Mouse (Mus musculus) ES-E14 (cell line): Measurements from ENCODE around the gene Gm12166. TPM values are rescaled to one million over a fixed set of nuclear protein-coding genes. Genes with fewer than 3 reads are reported as not detected.

Experiments used
- DNase-seq: peaks from one replicate; pipeline ENCODE4 v3.0.0-alpha.2; 2013; ENCODE audit warnings: low read depth, low spot score
- H3K27ac ChIP-seq: 2 replicates; pipeline ENCODE4 v1.5.1; 2012; ENCODE audit warnings: low read depth, mild to moderate bottlenecking, low read length, moderate library complexity, mixed read lengths; ENCODE audit not compliant: poor library complexity, insufficient read depth, severe bottlenecking
- H3K36me3 ChIP-seq: 2 replicates; pipeline ENCODE4 v1.6.1; 2012; ENCODE audit warnings: mild to moderate bottlenecking, low read length, moderate library complexity, mixed read lengths; ENCODE audit not compliant: control insufficient read depth, poor library complexity, insufficient read depth, severe bottlenecking
- H3K4me1 ChIP-seq, 2 experiments: fragments of 150-350 bp in 1 of 2; sonication (generic) in 1 of 2; 2 replicates each; pipeline ENCODE4 v1.6.1; 2012; ENCODE audit warnings: low read length in 2 of 2, mild to moderate bottlenecking in 1 of 2, mixed read lengths in 1 of 2; ENCODE audit not compliant: control insufficient read depth in 2 of 2, insufficient read depth in 2 of 2, poor library complexity in 1 of 2
- H3K4me3 ChIP-seq, 2 experiments: fragments of 150-350 bp in 1 of 2; sonication (generic) in 1 of 2; 2 replicates each; pipeline ENCODE4 v1.5.1; 2012; ENCODE audit warnings: low read length in 2 of 2, low read depth in 1 of 2, mild to moderate bottlenecking in 1 of 2, mixed read lengths in 1 of 2; ENCODE audit not compliant: insufficient read depth in 1 of 2, poor library complexity in 1 of 2, severe bottlenecking in 1 of 2
- H3K9ac ChIP-seq: 2 replicates; pipeline ENCODE4 v1.6.1; 2012; ENCODE audit warnings: low read depth, mild to moderate bottlenecking, low read length, mixed read lengths; ENCODE audit not compliant: poor library complexity, insufficient read depth, severe bottlenecking
- H3K9me3 ChIP-seq: fragments of 150-350 bp; sonication (generic); 2 replicates; pipeline ENCODE4 v1.6.1; 2012; ENCODE audit warnings: low read depth, mild to moderate bottlenecking, low read length; ENCODE audit not compliant: control insufficient read depth, insufficient read depth
- CHD2 ChIP-seq: IDR thresholded peaks from 2 replicates; pipeline ENCODE4 v1.6.1; 2014; ENCODE audit warnings: mild to moderate bottlenecking, low read depth, low read length, inconsistent platforms
- HCFC1 ChIP-seq: IDR thresholded peaks from 2 replicates; pipeline ENCODE4 v1.6.1; 2012; ENCODE audit warnings: low read length, inconsistent platforms, borderline replicate concordance; ENCODE audit not compliant: insufficient read depth
- MAFK ChIP-seq: IDR thresholded peaks from 2 replicates; pipeline ENCODE4 v1.6.1; 2014; ENCODE audit warnings: mild to moderate bottlenecking, low read depth, low read length, inconsistent platforms; ENCODE audit not compliant: insufficient read depth
- ZC3H11A ChIP-seq: IDR thresholded peaks from 2 replicates; pipeline ENCODE4 v1.6.1; 2012; ENCODE audit warnings: low read depth, mild to moderate bottlenecking, inconsistent platforms, low read length, borderline replicate concordance
- ZNF384 ChIP-seq: IDR thresholded peaks from 2 replicates; pipeline ENCODE4 v1.6.1; 2012; ENCODE audit warnings: low read depth, low read length, inconsistent platforms
- in situ Hi-C, 2 experiments: fragments of 600-800 bp; cut with MboI; formaldehyde crosslinking; loops; one replicate each; pipeline ENCODE4 v1.15.1; 2025; ENCODE audit warnings: low sequenced_read_pairs in 2 of 2, inconsistent platforms in 1 of 2; ENCODE audit not compliant: unreplicated experiment in 2 of 2
- total RNA-seq: library from RNA; depleted of rRNA; stranded (reverse); fragments of 300-350 nt; gene quantifications from 2 replicates; pipeline ENCODE4 v1.2.3, GENCODE M21; 2012

The Gm12166 gene
- total RNA-seq, 1 experiment: 6.8 TPM

GRCm38 (mm10) chr11:46068756-46069407, 16.8 kb upstream of the Gm12166 start:
- no peak for DNase-seq
- H3K36me3 ChIP-seq: peaks cover 10% of the 10 kb centered on the region; the same call in 1 of the 2 replicates
- H3K9me3 ChIP-seq: no peaks in the 10 kb centered on the region
- peaks cover 23 to 51% of the 10 kb centered on the region in 2 experiments for H3K4me1 ChIP-seq
- in situ Hi-C loops: no loop called here
- peak overlapping the region; percentile 67 for H3K9ac ChIP-seq
- TF ChIP-seq HCFC1 (no peak), ZC3H11A (no peak), ZNF384 (no peak), CHD2 (no peak), MAFK (no peak)
- H3K27ac ChIP-seq: peak overlapping the region; percentile 99
- peak overlapping the region in 1 of 2 experiments; percentile 36; a peak in 2 of 4 replicates for H3K4me3 ChIP-seq

DNA sequence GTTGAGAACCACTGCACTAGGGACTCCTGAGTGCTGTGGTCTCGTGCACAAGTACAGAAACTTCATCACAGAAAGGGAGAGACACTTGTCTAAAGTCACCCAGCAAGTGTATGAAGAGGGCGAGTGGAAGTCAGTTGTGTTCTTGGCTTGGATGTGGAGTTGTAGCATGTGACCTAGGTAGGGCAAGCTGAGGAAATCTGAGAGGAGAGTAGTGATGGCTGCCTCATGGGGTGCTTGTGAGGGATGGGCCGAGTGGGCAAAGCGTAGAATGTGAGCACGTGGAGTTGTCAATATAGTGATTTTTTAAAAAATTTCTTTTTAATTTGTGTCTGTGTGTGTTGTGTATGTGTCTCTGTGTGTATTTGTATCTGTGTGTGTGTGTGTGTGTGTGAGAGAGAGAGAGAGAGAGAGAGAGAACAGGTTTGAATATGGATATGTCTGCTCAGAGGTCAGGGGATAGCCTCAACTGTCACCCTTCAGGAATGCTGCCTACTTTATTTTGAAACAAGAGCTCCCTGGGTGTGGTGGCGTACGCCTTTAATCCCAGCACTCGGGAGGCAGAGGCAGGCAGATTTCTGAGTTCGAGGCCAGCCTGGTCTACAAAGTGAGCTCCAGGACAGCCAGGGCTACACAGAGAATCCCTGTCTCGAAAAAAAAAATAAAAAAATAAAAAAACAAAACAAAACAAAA, 15.4 kb upstream of the Gm12166 start:
- no peak for DNase-seq
- H3K9ac ChIP-seq: no peak overlapping the region
- H3K4me3 ChIP-seq: no peak overlapping the region
- no peaks in the 10 kb centered on the region for H3K9me3 ChIP-seq
- in situ Hi-C loops: no loop called here
- H3K27ac ChIP-seq: peak overlapping the region; percentile 87
- TF ChIP-seq CHD2: no peak
- TF ChIP-seq ZNF384: no peak
- TF ChIP-seq ZC3H11A: no peak
- TF ChIP-seq MAFK: no peak
- peaks cover 7% of the 10 kb centered on the region; the same call in 1 of the 2 replicates for H3K36me3 ChIP-seq
- H3K4me1 ChIP-seq: peaks cover 24 to 44% of the 10 kb centered on the region in 2 experiments

DNA sequence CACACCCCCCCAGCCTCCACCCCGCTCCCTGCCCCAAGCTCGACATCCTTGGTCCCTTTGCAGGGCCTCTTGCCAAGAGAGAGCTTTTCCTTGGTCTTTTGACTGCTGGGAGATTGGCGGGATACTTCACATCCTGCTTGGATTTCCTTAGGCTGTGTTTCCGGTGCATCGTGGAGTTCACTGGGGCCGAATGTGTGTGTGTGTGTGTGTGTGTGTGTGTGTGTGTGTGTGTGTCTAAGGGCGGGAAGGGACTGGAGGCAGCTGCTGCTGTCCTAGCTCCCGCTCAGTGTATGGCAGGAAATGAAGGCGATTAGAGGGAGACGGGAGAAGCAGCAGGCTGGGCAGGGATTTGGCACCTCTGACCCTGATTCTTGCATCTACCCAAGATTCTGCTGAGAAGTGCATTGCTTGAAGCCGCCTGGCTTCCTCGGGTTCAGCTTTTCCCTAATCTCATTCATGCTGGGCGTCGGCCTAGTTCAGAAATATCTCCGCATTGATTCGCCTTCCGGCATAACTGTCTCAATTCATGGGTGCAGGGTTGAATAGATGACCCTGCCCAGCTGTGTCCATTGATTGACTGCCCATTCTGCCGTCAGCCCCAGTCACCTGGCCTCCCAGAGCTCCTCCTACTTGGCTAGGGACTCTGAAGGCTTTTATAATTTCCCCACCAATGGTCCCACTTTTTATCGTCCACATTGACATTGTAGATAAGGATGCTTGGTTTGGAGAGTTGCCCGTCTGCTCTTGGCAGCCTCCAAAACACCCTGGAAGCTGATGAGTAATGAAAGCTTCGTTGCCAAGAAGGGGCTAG, 13.3 kb upstream of the Gm12166 start:
- Histone ChIP-seq H3K27ac (peak overlapping the region; percentile 22; the same call in 1 of the 2 replicates), H3K9ac (no peak overlapping the region), H3K4me1 (peaks cover 12 to 32% of the 10 kb centered on the region in 2 experiments), H3K9me3 (no peaks in the 10 kb centered on the region), H3K4me3 (no peak overlapping the region), H3K36me3 (peaks cover 9% of the 10 kb centered on the region)
- in situ Hi-C loops: no loop called here
- TF ChIP-seq MAFK (no peak), CHD2 (no peak), ZNF384 (no peak), HCFC1 (no peak), ZC3H11A (no peak)
- DNase-seq: no peak

- Histone ChIP-seq H3K9ac (peak overlapping the region; percentile 30), H3K4me1 (peaks cover 15 to 34% of the 10 kb centered on the region in 2 experiments), H3K4me3 (no peak overlapping the region), H3K36me3 (peaks cover 9% of the 10 kb centered on the region), H3K9me3 (no peaks in the 10 kb centered on the region), H3K27ac (peak overlapping the region; percentile 22; the same call in 1 of the 2 replicates)
- no peak for DNase-seq
- TF ChIP-seq HCFC1 (no peak), CHD2 (no peak), ZNF384 (no peak), MAFK (no peak), ZC3H11A (no peak)
- in situ Hi-C loops: no loop called here
Measured at GRCm38 (mm10) chr11:46064767-46065166, 12.6 kb upstream of the Gm12166 start.
